In genomic region chr1:162589443-162589842, GRCm38 (mm10) we compare ENCODE assay signal across 8 mouse cellular contexts. TPM values are rescaled to one million over a fixed set of nuclear protein-coding genes. Genes with fewer than 3 reads are reported as not detected.
DNase-seq lines count a peak whose midpoint lies in the region; ATAC-seq and TF ChIP-seq lines count a peak whose summit lies in the region.

No protein-coding gene starts in this region.

- peaks cover 25% of the 10 kb centered on the region for H3K36me3 ChIP-seq in liver, postnatal 0 days (replicated peaks; ENCODE audit: insufficient read depth, low read length)
- H3K36me3 ChIP-seq in hindbrain, postnatal 0 days (ENCODE audit: insufficient read depth, low read length), result peaks cover 14% of the 10 kb centered on the region; the same call in 1 of the 2 replicates
- no peaks in the 10 kb centered on the region for H3K36me3 ChIP-seq in neural tube, embryonic 11.5 days (ENCODE audit: control insufficient read depth, insufficient read depth, low read length)

- no peak overlapping the region for H3K4me2 ChIP-seq in liver, postnatal 0 days (ENCODE audit: low read depth, low read length)
- H3K4me2 ChIP-seq in hindbrain, postnatal 0 days (ENCODE audit: low read depth, low read length), result no peak overlapping the region
- no peak overlapping the region for H3K4me2 ChIP-seq in neural tube, embryonic 11.5 days (ENCODE audit: low read depth)

- H3K4me3 ChIP-seq in liver, postnatal 0 days (ENCODE audit: low read depth, low read length), result no peak overlapping the region
- no peak overlapping the region for H3K4me3 ChIP-seq in hindbrain, postnatal 0 days (ENCODE audit: low read length)
- H3K4me3 ChIP-seq in neural tube, embryonic 11.5 days (ENCODE audit: low read depth, low read length), result no peak overlapping the region

- peak; percentile 5 for DNase-seq in adrenal gland, postnatal 10 days
- DNase-seq in adrenal gland, adult 8-10 months, result no peak
- DNase-seq in liver, result peak; percentile 29
- no peak for DNase-seq in liver, postnatal 0 days
- peak; percentile 43 for DNase-seq in hindbrain, postnatal 0 days (ENCODE audit: low spot score)
- DNase-seq in neural tube, embryonic 11.5 days (ENCODE audit: low spot score), result peak; percentile 75
- no peak for DNase-seq in thymus, postnatal 25 days

- H3K27me3 ChIP-seq in liver, postnatal 0 days (ENCODE audit: insufficient read depth, low read length), result no peaks in the 10 kb centered on the region
- H3K27me3 ChIP-seq in hindbrain, postnatal 0 days (ENCODE audit: insufficient read depth, low read length), result no peaks in the 10 kb centered on the region
- no peaks in the 10 kb centered on the region for H3K27me3 ChIP-seq in neural tube, embryonic 11.5 days (ENCODE audit: control insufficient read depth, insufficient read depth, low read length)

- no peak overlapping the region for H3K27ac ChIP-seq in liver, postnatal 0 days (ENCODE audit: low read depth)
- H3K27ac ChIP-seq in hindbrain, postnatal 0 days, result no peak overlapping the region
- H3K27ac ChIP-seq in neural tube, embryonic 11.5 days (ENCODE audit: low read depth, low read length), result no peak overlapping the region

- TF ChIP-seq EP300 in liver, postnatal 0 days (IDR thresholded peaks at IDR 0.05; ENCODE audit: low read depth), result no peak

- no peak for ATAC-seq in liver, postnatal 0 days
- ATAC-seq in hindbrain, postnatal 0 days, result peak; percentile 77
- ATAC-seq in neural tube, embryonic 11.5 days (ENCODE audit: insufficient read depth, low FRiP score, low TSS enrichment), result peak; percentile 88
- no peak for ATAC-seq in erythroblast, adult 5-6 weeks (replicated peaks; ENCODE audit: low FRiP score, poor library complexity, severe bottlenecking)

- H3K9ac ChIP-seq in liver, postnatal 0 days (replicated peaks), result no peak overlapping the region
- H3K9ac ChIP-seq in hindbrain, postnatal 0 days (replicated peaks; ENCODE audit: low read length), result no peak overlapping the region
- H3K9ac ChIP-seq in neural tube, embryonic 11.5 days (ENCODE audit: low read length), result no peak overlapping the region

- no peaks in the 10 kb centered on the region for H3K9me3 ChIP-seq in liver, postnatal 0 days (ENCODE audit: low read length)
- no peaks in the 10 kb centered on the region for H3K9me3 ChIP-seq in hindbrain, postnatal 0 days (ENCODE audit: low read length)
- H3K9me3 ChIP-seq in neural tube, embryonic 11.5 days (ENCODE audit: control insufficient read depth, low read length), result no peaks in the 10 kb centered on the region

- TF ChIP-seq CTCF in liver, postnatal 0 days (IDR thresholded peaks at IDR 0.05; ENCODE audit: low read depth), result no peak
- TF ChIP-seq CTCF in hindbrain, postnatal 0 days (IDR thresholded peaks at IDR 0.05; ENCODE audit: low read depth), result no peak

- WGBS in liver, postnatal 0 days (ENCODE audit: insufficient replicate concordance), result 46% methylated on average over 9 of the region's 9 CpGs
- WGBS in hindbrain, postnatal 0 days, result 11% methylated on average over 9 of the region's 9 CpGs
- WGBS in neural tube, embryonic 11.5 days, result 5% methylated on average over 9 of the region's 9 CpGs

- H3K4me1 ChIP-seq in liver, postnatal 0 days (ENCODE audit: insufficient read depth), result no peaks in the 10 kb centered on the region
- no peaks in the 10 kb centered on the region for H3K4me1 ChIP-seq in hindbrain, postnatal 0 days (ENCODE audit: insufficient read depth, low read length)
- no peaks in the 10 kb centered on the region; the same call in 1 of the 2 replicates for H3K4me1 ChIP-seq in neural tube, embryonic 11.5 days (ENCODE audit: control insufficient read depth, insufficient read depth, low read length)

RNA-seq across cellular contexts. Expression of gene Vamp4, which starts 19.1 kb away (rescaled TPM):
- total RNA-seq in adrenal gland, postnatal 10 days (2021), result 10 to 100 TPM; 28.2 to 36.7 TPM
- total RNA-seq in adrenal gland, adult 8-10 months (2022), result 10 to 100 TPM; 43.3 to 63.0 (median 53.2) TPM
- 14.9 and 15.7 TPM in 2 replicates for polyA plus RNA-seq in liver, postnatal 0 days (2015; fragmentation: Nextera tagmentation; extraction: Ambion mirVana)
- total RNA-seq in hindbrain, postnatal 0 days (2014; rRNA removed), result 23.6 and 24.7 TPM in 2 replicates
- polyA plus RNA-seq in hindbrain, postnatal 0 days (2015; fragmentation: Nextera tagmentation; extraction: Ambion mirVana), result 77.7 and 78.2 TPM in 2 replicates
- polyA plus RNA-seq in neural tube, embryonic 11.5 days (2014; fragmentation: Nextera tagmentation; extraction: Ambion mirVana), result 60.8 and 63.1 TPM in 2 replicates
- total RNA-seq in erythroblast, adult 5-6 weeks (2015; ENCODE audit: low replicate concordance), result 13.3 and 18.8 TPM in 2 replicates
- total RNA-seq in erythroblast, adult 5-6 weeks (2017; ENCODE audit: low replicate concordance), result 10.1 and 11.2 TPM in 2 replicates

RNA-seq across cellular contexts. Expression of gene Mettl13, which starts 41.1 kb away (rescaled TPM):
- total RNA-seq in adrenal gland, postnatal 10 days (2021), result 10 to 100 TPM; 13.1 to 13.5 TPM
- total RNA-seq in adrenal gland, adult 8-10 months (2022), result 10 to 100 TPM; 16.3 to 34.5 (median 22.1) TPM
- polyA plus RNA-seq in liver, postnatal 0 days (2015; fragmentation: Nextera tagmentation; extraction: Ambion mirVana), result 5.9 and 7.2 TPM in 2 replicates
- total RNA-seq in hindbrain, postnatal 0 days (2014; rRNA removed), result 7.6 and 9.7 TPM in 2 replicates
- 11.1 and 12.4 TPM in 2 replicates for polyA plus RNA-seq in hindbrain, postnatal 0 days (2015; fragmentation: Nextera tagmentation; extraction: Ambion mirVana)
- polyA plus RNA-seq in neural tube, embryonic 11.5 days (2014; fragmentation: Nextera tagmentation; extraction: Ambion mirVana), result 15.5 and 20.3 TPM in 2 replicates
- 0.96 and 1.0 TPM in 2 replicates for total RNA-seq in erythroblast, adult 5-6 weeks (2015; ENCODE audit: low replicate concordance)
- 1.7 and 2.2 TPM in 2 replicates for total RNA-seq in erythroblast, adult 5-6 weeks (2017; ENCODE audit: low replicate concordance)

RNA-seq across cellular contexts. Expression of gene Myoc, which starts 49.5 kb away (rescaled TPM):
- total RNA-seq in adrenal gland, postnatal 10 days (2021), result 1 to 10 TPM in 1 of 2 experiments, under 1 TPM in 1; 0.69 to 1.5 TPM
- total RNA-seq in adrenal gland, adult 8-10 months (2022), result 1 to 10 TPM; 2.1 to 4.7 (median 3.3) TPM
- not detected in 2 replicates for polyA plus RNA-seq in liver, postnatal 0 days (2015; fragmentation: Nextera tagmentation; extraction: Ambion mirVana)
- 0.11 and 0.68 TPM in 2 replicates for total RNA-seq in hindbrain, postnatal 0 days (2014; rRNA removed)
- polyA plus RNA-seq in hindbrain, postnatal 0 days (2015; fragmentation: Nextera tagmentation; extraction: Ambion mirVana), result 0.53 and 0.71 TPM in 2 replicates
- not detected in 2 replicates for polyA plus RNA-seq in neural tube, embryonic 11.5 days (2014; fragmentation: Nextera tagmentation; extraction: Ambion mirVana)
- not detected in 2 replicates for total RNA-seq in erythroblast, adult 5-6 weeks (2015; ENCODE audit: low replicate concordance)
- not detected in 2 replicates for total RNA-seq in erythroblast, adult 5-6 weeks (2017; ENCODE audit: low replicate concordance)

Comparison
In these comparisons a context has a peak if more than half of its experiments do, and no peak if none do; other contexts are left out.
1. DNase-seq: peak in adrenal gland, postnatal 10 days (single experiment), liver (single experiment), hindbrain, postnatal 0 days (single experiment) and neural tube, embryonic 11.5 days (single experiment); none in adrenal gland, adult 8-10 months (single experiment), liver, postnatal 0 days (single experiment) and thymus, postnatal 25 days (single experiment).
2. ATAC-seq: peak in hindbrain, postnatal 0 days (single experiment) and neural tube, embryonic 11.5 days (single experiment); none in liver, postnatal 0 days (single experiment) and erythroblast, adult 5-6 weeks (single experiment).